Mouse (Mus musculus) embryo, embryonic 10 days (tissue): ENCODE data around the gene Ctcf.

Experiments
- DNase-seq: peaks from one replicate; pipeline ENCODE4 v3.0.0-alpha.2; 2015; ENCODE audit warnings: low spot score

Gene Ctcf

GRCm38 (mm10) chr8:105700966-105701824, 64.8 kb downstream of the Ctcf start, which contains the start of the genes Acd and Pard6a:
Gene Acd, minus strand, starts transcription at chr8:105701102.
Gene Pard6a, plus strand, starts transcription at chr8:105701148.
- peak; percentile 98 for DNase-seq

- peak; percentile 34 for DNase-seq
Observed at GRCm38 (mm10) chr8:105702001-105702401, 65.6 kb downstream of the Ctcf start.

GRCm38 (mm10) chr8:105702731-105703415, 66.5 kb downstream of the Ctcf start:
- DNase-seq, result no peak

- no peak for DNase-seq
Observed at GRCm38 (mm10) chr8:105704146-105704812, 67.9 kb downstream of the Ctcf start.

GRCm38 (mm10) chr8:105704955-105705354, 68.6 kb downstream of the Ctcf start:
- DNase-seq, result no peak

GRCm38 (mm10) chr8:105706426-105706825, 70.1 kb downstream of the Ctcf start:
- DNase-seq, result no peak

GRCm38 (mm10) chr8:105707498-105708403, 71.4 kb downstream of the Ctcf start, which contains the start of the genes 4933405L10Rik and Enkd1:
Gene 4933405L10Rik, plus strand, starts transcription at chr8:105707655.
Gene Enkd1, minus strand, starts transcription at chr8:105708210.
- DNase-seq, result peak; percentile 96

GRCm38 (mm10) chr8:105708675-105709074, 72.3 kb downstream of the Ctcf start:
- no peak for DNase-seq

GRCm38 (mm10) chr8:105709317-105709716, 72.9 kb downstream of the Ctcf start:
- no peak for DNase-seq

- no peak for DNase-seq
Observed at GRCm38 (mm10) chr8:105712286-105712685, 75.9 kb downstream of the Ctcf start.

GRCm38 (mm10) chr8:105714139-105714538, 77.8 kb downstream of the Ctcf start:
- DNase-seq, result peak; percentile 93

- DNase-seq, result no peak
Observed at GRCm38 (mm10) chr8:105715042-105715441, 78.7 kb downstream of the Ctcf start.

- no peak for DNase-seq
Observed at GRCm38 (mm10) chr8:105716302-105716945, 80.1 kb downstream of the Ctcf start.

GRCm38 (mm10) chr8:105719637-105720036, 83.3 kb downstream of the Ctcf start:
- no peak for DNase-seq

GRCm38 (mm10) chr8:105722861-105723260, 86.5 kb downstream of the Ctcf start:
- no peak for DNase-seq

GRCm38 (mm10) chr8:105725726-105726125, 89.4 kb downstream of the Ctcf start:
- DNase-seq, result no peak

GRCm38 (mm10) chr8:105727397-105728124, 91.2 kb downstream of the Ctcf start:
- peak; percentile 33 for DNase-seq

- DNase-seq, result no peak
Observed at GRCm38 (mm10) chr8:105732186-105732585, 95.8 kb downstream of the Ctcf start.
